Mouse (Mus musculus) urinary bladder, adult 18-20 months (tissue): ENCODE data around the gene Cyp2a4.
"Not testable (repeated sequence)": the region's sequence is repeated elsewhere in the genome, so short reads cannot be mapped to it uniquely, and the experiment has no call there.

Experiments used
- DNase-seq, 2 experiments: peaks; one replicate each; pipeline ENCODE4 v3.0.0; 2022; ENCODE audit warnings: low spot score in 2 of 2, mixed read lengths in 2 of 2

Cyp2a4 gene

DNA sequence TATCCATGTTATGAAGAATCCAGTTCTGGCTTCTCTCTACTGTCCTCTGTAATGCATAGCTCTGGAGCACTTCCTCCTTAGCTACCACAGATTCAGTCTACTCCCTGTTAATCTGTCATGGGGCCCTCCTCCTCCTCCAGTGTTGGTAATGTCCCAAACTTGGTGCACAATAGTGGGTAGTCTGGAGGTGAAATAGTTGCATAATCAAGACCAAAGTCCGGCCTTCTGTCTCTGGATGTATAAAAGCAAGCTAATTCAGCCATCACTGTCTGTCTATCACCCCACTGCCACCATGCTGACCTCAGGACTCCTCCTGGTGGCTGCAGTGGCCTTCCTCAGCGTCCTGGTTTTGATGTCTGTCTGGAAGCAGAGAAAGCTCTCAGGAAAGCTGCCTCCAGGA is at the start of gene Cyp2a4:
Gene Cyp2a4 (plus strand): TSS at position 244 of the 400 bp plus-strand sequence.
- DNase-seq, result not testable (repeated sequence)

DNA sequence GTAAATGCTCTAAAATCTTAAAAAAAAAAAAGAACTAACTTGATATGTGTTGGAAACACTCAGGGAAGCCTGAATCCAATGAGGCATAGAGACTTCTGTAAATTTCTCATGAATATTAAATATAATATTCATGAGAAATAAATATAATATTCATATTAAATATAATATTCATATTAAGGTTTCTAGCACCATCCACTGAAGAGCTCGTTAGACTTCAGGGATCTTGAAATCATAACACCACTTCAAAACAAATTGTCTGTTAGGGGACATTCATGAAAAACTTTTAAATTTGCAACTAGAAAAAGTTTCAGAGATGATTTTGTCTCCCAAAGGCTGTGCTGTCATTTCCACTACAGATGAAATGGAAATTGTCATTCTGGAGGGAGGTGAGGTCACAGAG is 46.9 kb upstream of the Cyp2a4 start, which contains the start of gene Vmn1r184:
Gene Vmn1r184 (plus strand): TSS at position 301 of the 400 bp plus-strand sequence.
- not testable (repeated sequence) for DNase-seq

DNA sequence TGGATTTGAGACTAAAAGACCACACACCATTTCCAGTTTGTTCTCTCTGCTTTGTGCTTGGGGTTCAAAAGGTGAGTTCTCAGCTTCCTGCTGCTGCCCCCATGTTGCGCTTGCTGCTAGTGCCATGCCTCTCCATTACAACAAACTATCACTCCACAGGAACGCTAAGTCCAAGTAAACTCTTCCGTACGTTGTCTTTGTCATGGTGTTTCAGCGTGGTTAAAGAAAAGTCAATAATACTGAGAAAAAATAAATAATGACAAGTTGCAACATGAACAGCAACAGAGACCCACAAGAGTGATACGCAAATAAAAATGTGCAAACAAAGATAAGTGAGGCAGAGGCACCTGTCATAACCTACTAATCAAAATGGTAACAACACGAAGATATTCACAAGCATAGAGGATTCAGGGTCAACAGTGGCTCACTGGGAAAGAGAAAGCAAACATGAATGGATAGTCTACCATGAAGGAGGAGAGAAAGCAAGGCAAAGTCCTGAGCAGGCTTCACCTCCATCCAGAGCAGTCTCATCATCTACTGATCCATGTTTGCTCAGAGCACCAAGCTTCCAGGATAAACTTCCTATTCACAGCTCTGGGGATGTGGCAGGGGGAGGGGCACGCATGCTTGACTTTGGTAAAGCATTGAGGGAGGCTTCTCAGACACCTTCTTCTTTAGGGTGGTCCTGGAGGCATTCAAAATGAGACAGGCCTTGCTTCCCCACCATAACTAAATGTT is 3.4 kb upstream of the Cyp2a4 start:
- not testable (repeated sequence) for DNase-seq

DNA sequence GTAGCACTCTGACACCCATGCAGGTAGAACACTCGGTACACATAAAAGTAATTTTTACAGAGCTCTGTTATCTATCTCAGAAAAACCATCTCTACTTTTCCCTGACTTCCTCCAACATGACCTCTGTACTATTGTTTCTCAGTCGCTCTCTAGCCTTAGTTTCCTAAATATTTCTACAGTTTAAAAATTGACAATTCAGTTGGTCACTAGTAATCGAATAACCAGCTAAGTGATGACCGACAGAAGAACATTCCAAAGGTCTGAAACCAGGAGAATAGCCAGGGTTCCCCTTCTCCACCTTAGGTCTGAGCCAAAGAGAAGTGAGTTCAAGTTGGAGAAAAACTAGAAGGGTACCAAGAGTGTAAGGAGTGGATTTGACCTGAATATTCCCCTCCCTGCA is 4.8 kb downstream of the Cyp2a4 start:
- DNase-seq, result not testable (repeated sequence)

DNA sequence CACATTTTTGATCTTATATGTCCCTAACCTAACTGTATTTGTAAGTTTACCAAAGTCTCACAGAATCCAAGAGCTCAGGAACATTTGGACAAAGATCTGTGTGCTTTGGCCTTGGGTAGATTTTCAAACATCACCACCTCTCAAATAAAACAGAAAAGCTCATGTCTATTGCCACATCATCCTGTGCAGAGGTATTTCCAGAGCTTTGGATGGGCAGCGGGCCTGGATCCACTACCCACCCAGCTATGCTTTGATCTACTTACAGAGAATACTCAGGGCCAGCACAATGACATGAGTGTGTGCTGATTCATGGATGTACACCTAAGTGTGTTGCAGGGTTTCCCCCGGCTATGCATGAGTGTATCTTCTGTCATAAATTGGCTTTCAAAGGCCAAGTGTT is 8.2 kb downstream of the Cyp2a4 start:
- DNase-seq, result not testable (repeated sequence)

DNA sequence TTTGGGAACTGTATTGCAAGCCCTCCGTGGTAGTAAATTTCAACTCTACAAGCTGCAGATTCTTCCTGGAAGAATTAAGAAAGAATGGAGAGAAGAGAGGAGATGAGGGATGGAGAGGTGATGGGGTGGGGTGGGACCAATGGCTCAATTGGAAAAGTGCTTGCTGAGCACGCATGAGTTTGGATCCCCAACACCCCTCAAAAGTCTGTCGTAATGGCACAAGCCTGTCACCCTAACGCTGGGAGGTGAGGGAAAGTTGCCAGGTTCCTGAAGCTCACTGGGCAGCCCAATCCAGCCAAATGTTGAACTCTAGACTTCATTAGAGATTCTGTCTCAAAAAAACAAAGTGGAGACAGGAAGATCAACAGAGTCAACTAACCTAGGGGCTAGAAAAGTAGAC is 8.8 kb downstream of the Cyp2a4 start:
- not testable (repeated sequence) for DNase-seq

DNA sequence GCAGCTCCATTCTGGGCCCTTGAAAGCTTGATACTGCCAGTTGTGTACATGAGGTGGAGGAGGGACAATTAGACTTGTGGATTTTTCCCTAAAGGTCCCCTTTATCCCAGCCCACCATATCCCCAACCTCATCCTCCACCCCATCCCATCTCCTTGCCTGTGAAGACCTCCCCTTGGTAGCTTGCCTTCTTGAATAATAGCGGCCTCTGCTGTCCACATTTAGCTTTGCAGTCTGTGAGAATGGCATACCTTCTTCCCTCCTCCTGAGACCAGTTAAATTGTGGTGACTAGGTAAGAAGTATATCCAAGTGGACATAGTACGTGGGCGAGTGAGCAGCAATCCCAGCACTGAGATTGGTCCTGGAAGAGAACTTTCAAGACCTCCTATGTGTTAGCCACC is 13.4 kb downstream of the Cyp2a4 start:
- DNase-seq, result peak; percentile 5 to 14

DNA sequence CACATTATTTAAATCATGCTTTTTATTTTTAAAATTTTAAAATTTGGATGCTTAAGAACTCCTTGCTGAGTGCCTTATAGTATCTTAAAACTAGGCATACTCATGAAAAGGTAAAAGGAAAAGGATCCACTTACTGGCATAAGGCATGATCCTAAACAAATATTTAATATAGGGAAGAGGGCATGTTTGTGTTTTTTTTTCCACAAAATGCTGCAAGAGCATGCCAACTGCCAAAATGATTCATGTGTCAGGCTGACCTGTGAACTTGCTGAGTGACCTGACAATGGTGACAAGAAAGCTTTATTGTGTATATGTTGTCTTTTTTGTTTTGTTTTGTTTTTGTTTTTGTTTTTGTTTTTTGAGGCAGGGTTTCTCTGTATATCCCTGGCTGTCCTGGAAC is 43.2 kb downstream of the Cyp2a4 start:
- not testable (repeated sequence) for DNase-seq

DNA sequence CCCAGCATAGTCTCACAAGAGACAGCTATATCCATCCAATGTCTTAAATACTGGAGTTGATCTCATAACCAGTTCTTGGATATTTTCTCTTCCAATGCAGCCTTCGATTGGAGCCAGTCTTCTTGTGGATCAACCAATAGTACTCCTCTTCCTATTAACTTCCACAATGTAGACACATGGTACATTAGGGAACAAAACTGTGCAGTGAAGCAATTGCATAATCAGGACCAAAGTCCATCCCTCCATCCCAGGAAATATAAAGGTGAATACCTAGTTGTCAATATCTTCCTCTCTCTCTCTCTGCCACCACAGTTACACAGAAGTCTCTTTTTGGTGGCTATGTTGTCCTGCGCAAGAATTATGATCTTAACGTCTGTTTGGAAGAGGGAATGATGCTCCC is 45.3 kb downstream of the Cyp2a4 start:
- not testable (repeated sequence) for DNase-seq

DNA sequence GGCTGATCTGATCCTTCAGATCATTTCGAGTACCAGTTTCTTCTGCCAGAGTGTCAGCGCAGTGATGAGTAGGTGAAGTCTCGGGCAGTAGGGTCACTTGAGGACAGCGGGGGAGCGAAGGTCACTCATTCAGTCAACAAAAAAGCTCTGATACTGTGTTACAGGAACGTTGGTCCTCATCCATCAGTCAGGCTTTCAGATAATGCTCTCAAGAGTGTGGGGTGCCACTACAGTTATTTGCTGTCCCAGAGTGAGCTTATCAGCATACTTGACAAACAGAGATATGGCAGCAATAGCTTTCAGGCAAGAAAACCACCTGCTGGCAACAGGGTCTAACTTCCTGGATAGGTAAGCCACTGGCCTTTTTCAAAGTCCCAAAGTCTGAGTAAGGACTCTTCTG is 49.8 kb downstream of the Cyp2a4 start:
- DNase-seq, result not testable (repeated sequence)
